Mouse (Mus musculus) retina, adult 2 months (tissue): ENCODE measurements at regions not wholly inside any gene's neighbourhood (a gene's known extent, or its start where the extent isn't known, plus 50 kb on each side); places are given as distances from the start of the nearest gene placed in this dataset.
"Not testable (repeated sequence)": the region's sequence is repeated elsewhere in the genome, so short reads cannot be mapped to it uniquely, and the experiment has no call there.

Experiments used
- DNase-seq: peaks from one replicate; pipeline ENCODE4 v3.0.0-alpha.2; 2012; ENCODE audit warnings: low read depth, low spot score

GRCm38 (mm10) chr12:3188734-3189275, 121.0 kb downstream of the Rab10 start:
- not testable (repeated sequence) for DNase-seq

GRCm38 (mm10) chr12:3188137-3188536, 121.6 kb downstream of the Rab10 start:
- no peak for DNase-seq

- DNase-seq, result no peak
Measured at GRCm38 (mm10) chr12:3173325-3173724, 136.4 kb downstream of the Rab10 start.

- not testable (repeated sequence) for DNase-seq
Measured at GRCm38 (mm10) chr12:3169705-3170287, 140.0 kb downstream of the Rab10 start.

GRCm38 (mm10) chr12:3161666-3162065, 148.1 kb downstream of the Rab10 start:
- peak; percentile 69 for DNase-seq

GRCm38 (mm10) chr12:3158771-3159170, 151.0 kb downstream of the Rab10 start:
- DNase-seq, result not testable (repeated sequence)

GRCm38 (mm10) chr12:3153705-3154104, 156.1 kb downstream of the Rab10 start:
- not testable (repeated sequence) for DNase-seq

GRCm38 (mm10) chr12:3132553-3132952, 177.2 kb downstream of the Rab10 start:
- not testable (repeated sequence) for DNase-seq

- DNase-seq, result not testable (repeated sequence)
Measured at GRCm38 (mm10) chr12:3131149-3131751, 178.5 kb downstream of the Rab10 start.

- not testable (repeated sequence) for DNase-seq
Measured at GRCm38 (mm10) chr12:3127336-3127735, 182.4 kb downstream of the Rab10 start.

GRCm38 (mm10) chr12:3124036-3124435, 185.7 kb downstream of the Rab10 start:
- no peak for DNase-seq

- not testable (repeated sequence) for DNase-seq
Measured at GRCm38 (mm10) chr12:3110589-3110988, 199.2 kb downstream of the Rab10 start.

- DNase-seq, result not testable (repeated sequence)
Measured at GRCm38 (mm10) chr12:3109671-3110070, 200.1 kb downstream of the Rab10 start.

- not testable (repeated sequence) for DNase-seq
Measured at GRCm38 (mm10) chr12:3101963-3102362, 207.8 kb downstream of the Rab10 start.

- DNase-seq, result not testable (repeated sequence)
Measured at GRCm38 (mm10) chr12:3098175-3098574, 211.6 kb downstream of the Rab10 start.

GRCm38 (mm10) chr12:3094509-3094908, 215.3 kb downstream of the Rab10 start:
- no peak for DNase-seq

GRCm38 (mm10) chr12:3092974-3093373, 216.8 kb downstream of the Rab10 start:
- DNase-seq, result not testable (repeated sequence)

- DNase-seq, result not testable (repeated sequence)
Measured at GRCm38 (mm10) chr12:3049546-3049945, 260.2 kb downstream of the Rab10 start.

- DNase-seq, result not testable (repeated sequence)
Measured at GRCm38 (mm10) chr12:3018446-3018845, 291.3 kb downstream of the Rab10 start.

GRCm38 (mm10) chr12:3016777-3017176, 293.0 kb downstream of the Rab10 start:
- DNase-seq, result not testable (repeated sequence)
